Mouse (Mus musculus): ENCODE results near the gene Mdm2. TPM values are rescaled to one million over a fixed set of nuclear protein-coding genes. Genes with fewer than 3 reads are reported as not detected.

Gene Mdm2
- total and polyA plus RNA-seq, 3 experiments, result 79.8 to 136 (median 112) TPM

GRCm38 (mm10) chr10:117666947-117667630, 43.5 kb downstream of the Mdm2 start:
- H3K27ac ChIP-seq (ENCODE audit: insufficient read depth, low read depth), result no peak overlapping the region
- no peaks in the 10 kb centered on the region for H3K79me2 ChIP-seq (replicated peaks; ENCODE audit: control insufficient read depth, extremely low read depth, insufficient read depth, poor library complexity, severe bottlenecking)
- no peak for DNase-seq (ENCODE audit: extremely low read depth)
- no peak for TF ChIP-seq CHD1 (IDR thresholded peaks at IDR 0.05; ENCODE audit: low read depth, low read length)
- TF ChIP-seq UBTF (IDR thresholded peaks at IDR 0.05; ENCODE audit: low read depth, low read length), result no peak
- no peak for TF ChIP-seq CHD2 (IDR thresholded peaks at IDR 0.05; ENCODE audit: low read length)
- TF ChIP-seq TCF12 (IDR thresholded peaks at IDR 0.05; ENCODE audit: low read depth, low read length), result no peak
- no peak for TF ChIP-seq SIN3A (IDR thresholded peaks at IDR 0.05; ENCODE audit: low read length)
- TF ChIP-seq MYC (IDR thresholded peaks at IDR 0.05; ENCODE audit: low read depth, low read length), result no peak
- no peak for TF ChIP-seq ZKSCAN1 (IDR thresholded peaks at IDR 0.05; ENCODE audit: borderline replicate concordance, low read depth, low read length)
- TF ChIP-seq SMC3 (IDR thresholded peaks at IDR 0.05; ENCODE audit: low read depth, low read length), result no peak
- TF ChIP-seq USF1 (IDR thresholded peaks at IDR 0.05; ENCODE audit: low read depth, low read length), result no peak
- TF ChIP-seq ZMIZ1 (IDR thresholded peaks at IDR 0.05; ENCODE audit: low read depth, low read length), result no peak
- no peaks in the 10 kb centered on the region for H3K9me3 ChIP-seq (replicated peaks; ENCODE audit: low read length)
- H3K4me3 ChIP-seq (replicated peaks in 1 of 3; ENCODE audit: low read depth in 2 of 3, low read length in 2 of 3, poor library complexity in 1 of 3), result no peak overlapping the region
- peaks cover 0 to 5% of the 10 kb centered on the region in 2 experiments; a peak in 1 of 4 replicates for H3K4me1 ChIP-seq (ENCODE audit: control insufficient read depth in 1 of 2, insufficient read depth in 2 of 2)
- no peaks in the 10 kb centered on the region for H3K36me3 ChIP-seq (replicated peaks in 1 of 2; ENCODE audit: control insufficient read depth in 1 of 2, insufficient read depth in 1 of 2, low read length in 1 of 2)
- in situ Hi-C loops (cut with MboI; ENCODE audit: low pct_ligation_motif_present, low pct_unique_long_range_greater_than_20kb, low sequenced_read_pairs) (no loop called here), dilution Hi-C loops (cut with MboI; ENCODE audit: extremely low pct_ligation_motif_present, extremely low pct_unique_long_range_greater_than_20kb, low sequenced_read_pairs) (no loop called here)
- H3K4me2 ChIP-seq (ENCODE audit: insufficient read depth, low read depth, poor library complexity, severe bottlenecking), result no peak overlapping the region
- no peak overlapping the region for H3K9ac ChIP-seq (ENCODE audit: insufficient read depth, low read depth)
- H3K27me3 ChIP-seq (replicated peaks), result no peaks in the 10 kb centered on the region

GRCm38 (mm10) chr10:117666361-117666760, 44.2 kb downstream of the Mdm2 start:
- no peak overlapping the region for H3K27ac ChIP-seq (ENCODE audit: insufficient read depth, low read depth)
- in situ Hi-C loops (cut with MboI; ENCODE audit: low pct_ligation_motif_present, low pct_unique_long_range_greater_than_20kb, low sequenced_read_pairs) (no loop called here), dilution Hi-C loops (cut with MboI; ENCODE audit: extremely low pct_ligation_motif_present, extremely low pct_unique_long_range_greater_than_20kb, low sequenced_read_pairs) (no loop called here)
- no peaks in the 10 kb centered on the region for H3K79me2 ChIP-seq (replicated peaks; ENCODE audit: control insufficient read depth, extremely low read depth, insufficient read depth, poor library complexity, severe bottlenecking)
- peaks cover 0 to 5% of the 10 kb centered on the region in 2 experiments; a peak in 1 of 4 replicates for H3K4me1 ChIP-seq (ENCODE audit: control insufficient read depth in 1 of 2, insufficient read depth in 2 of 2)
- no peak for TF ChIP-seq MEF2A (IDR thresholded peaks at IDR 0.05; ENCODE audit: borderline replicate concordance, low read depth, low read length)
- no peak for TF ChIP-seq MAX (IDR thresholded peaks at IDR 0.05; ENCODE audit: low read length)
- TF ChIP-seq TBP (conservative IDR thresholded peaks at IDR 0.05; ENCODE audit: low read depth, low read length), result no peak
- no peaks in the 10 kb centered on the region for H3K9me3 ChIP-seq (replicated peaks; ENCODE audit: low read length)
- H3K9ac ChIP-seq (ENCODE audit: insufficient read depth, low read depth), result no peak overlapping the region
- no peaks in the 10 kb centered on the region for H3K36me3 ChIP-seq (replicated peaks in 1 of 2; ENCODE audit: control insufficient read depth in 1 of 2, insufficient read depth in 1 of 2, low read length in 1 of 2)
- H3K27me3 ChIP-seq (replicated peaks), result no peaks in the 10 kb centered on the region
- DNase-seq (ENCODE audit: extremely low read depth), result no peak
- H3K4me2 ChIP-seq (ENCODE audit: insufficient read depth, low read depth, poor library complexity, severe bottlenecking), result no peak overlapping the region
- H3K4me3 ChIP-seq (replicated peaks in 1 of 3; ENCODE audit: low read depth in 2 of 3, low read length in 2 of 3, poor library complexity in 1 of 3), result no peak overlapping the region
